Mouse (Mus musculus) cerebellum, adult 2 months (tissue): ENCODE results near the gene Nckap5. TPM values are rescaled to one million over a fixed set of nuclear protein-coding genes. Genes with fewer than 3 reads are reported as not detected.

Experiments used
- DNase-seq, 2 experiments: peaks; one replicate each; pipeline ENCODE4 v3.0.0; 2021
- H3K27ac ChIP-seq: fragments of 200-500 bp; 2 replicates; pipeline ENCODE4 v1.5.1; 2012; ENCODE audit warnings: low read length, control low read depth, inconsistent platforms; ENCODE audit not compliant: insufficient read depth
- H3K27me3 ChIP-seq: fragments of 200-500 bp; 2 replicates; pipeline ENCODE4 v1.6.1; 2012; ENCODE audit warnings: inconsistent platforms, mild to moderate bottlenecking, low read length, moderate library complexity; ENCODE audit not compliant: control insufficient read depth, insufficient read depth
- H3K4me1 ChIP-seq: fragments of 200-500 bp; 2 replicates; pipeline ENCODE4 v1.6.1; 2011; ENCODE audit warnings: low read length; ENCODE audit not compliant: control insufficient read depth, insufficient read depth
- H3K4me3 ChIP-seq: fragments of 200-500 bp; replicated peaks from 2 replicates; pipeline ENCODE3; 2011; ENCODE audit warnings: mild to moderate bottlenecking, low read depth, low read length, control low read depth; ENCODE audit not compliant: insufficient read depth
- CTCF ChIP-seq: fragments of 200-500 bp; IDR thresholded peaks from 2 replicates; pipeline ENCODE4 v1.5.1; 2011; ENCODE audit warnings: low read depth, mild to moderate bottlenecking, control low read depth, low read length, moderate library complexity, borderline replicate concordance; ENCODE audit not compliant: insufficient read depth
- POLR2A ChIP-seq: fragments of 200-500 bp; IDR thresholded peaks from 2 replicates; pipeline ENCODE4 v1.6.1; 2011; ENCODE audit warnings: low read length, control low read depth, borderline replicate concordance; ENCODE audit not compliant: insufficient read depth
- WGBS: fragments of 180-500 bp; shearing (Covaris S2); methylation state at CpG from one replicate; pipeline ENCODE4 v1.1.7; 2018; 5-methylcytosine and 5-hydroxymethylcytosine counted together
- polyA plus RNA-seq: library from polyadenylated mRNA; depleted of rRNA; stranded (reverse); fragments of >200 nt; gene quantifications from 2 replicates; pipeline ENCODE4 v1.2.3, GENCODE M21; 2012

The Nckap5 gene
- polyA plus RNA-seq, 1 experiment: 2.1 TPM

GRCm38 (mm10) chr1:126590911-126591310 is 239.7 kb downstream of the Nckap5 start:
- whole genome bisulfite sequencing: 70% methylated on average over 3 of the region's 3 CpGs
- Histone ChIP-seq H3K27ac (no peak overlapping the region), H3K4me3 (no peak overlapping the region), H3K4me1 (no peaks in the 10 kb centered on the region), H3K27me3 (no peaks in the 10 kb centered on the region)
- no peak for TF ChIP-seq POLR2A
- TF ChIP-seq CTCF: no peak
- no peak for DNase-seq

- Histone ChIP-seq H3K4me1 (no peaks in the 10 kb centered on the region), H3K27ac (no peak overlapping the region), H3K4me3 (no peak overlapping the region), H3K27me3 (no peaks in the 10 kb centered on the region; the same call in 1 of the 2 replicates)
- no peak for DNase-seq
- TF ChIP-seq POLR2A (no peak), CTCF (no peak)
Measured at GRCm38 (mm10) chr1:126578163-126578562, 252.4 kb downstream of the Nckap5 start.

DNA sequence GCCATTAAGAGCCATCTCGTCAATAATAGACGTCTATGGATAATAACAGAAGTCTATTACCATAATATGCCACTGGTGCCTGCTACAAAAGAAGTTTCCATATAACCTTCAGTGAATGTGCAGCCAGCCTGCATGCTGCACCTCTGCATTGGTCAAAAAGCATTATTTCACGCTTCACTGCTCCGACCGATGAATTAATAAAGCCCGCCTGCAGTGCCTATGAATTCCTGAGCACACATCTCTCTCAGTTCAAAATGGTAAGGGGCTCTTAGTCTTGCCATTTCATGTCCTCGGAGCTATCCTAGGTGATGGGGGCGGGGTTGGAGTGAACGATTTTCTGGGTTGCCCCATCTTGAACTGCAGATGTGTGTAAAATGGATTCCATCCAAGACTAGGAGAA is 256.3 kb downstream of the Nckap5 start:
- DNase-seq: no peak
- H3K27ac ChIP-seq: no peak overlapping the region
- 14% methylated on average over 9 of the region's 9 CpGs for WGBS
- no peak for TF ChIP-seq CTCF
- TF ChIP-seq POLR2A: no peak
- no peak overlapping the region for H3K4me3 ChIP-seq
- no peaks in the 10 kb centered on the region; the same call in 1 of the 2 replicates for H3K27me3 ChIP-seq
- no peaks in the 10 kb centered on the region for H3K4me1 ChIP-seq

GRCm38 (mm10) chr1:126573714-126574113 is 256.9 kb downstream of the Nckap5 start:
- Histone ChIP-seq H3K27me3 (no peaks in the 10 kb centered on the region; the same call in 1 of the 2 replicates), H3K4me3 (no peak overlapping the region), H3K27ac (no peak overlapping the region), H3K4me1 (no peaks in the 10 kb centered on the region)
- 10% methylated on average over 3 of the region's 3 CpGs for WGBS
- no peak for TF ChIP-seq POLR2A
- DNase-seq: no peak

DNA sequence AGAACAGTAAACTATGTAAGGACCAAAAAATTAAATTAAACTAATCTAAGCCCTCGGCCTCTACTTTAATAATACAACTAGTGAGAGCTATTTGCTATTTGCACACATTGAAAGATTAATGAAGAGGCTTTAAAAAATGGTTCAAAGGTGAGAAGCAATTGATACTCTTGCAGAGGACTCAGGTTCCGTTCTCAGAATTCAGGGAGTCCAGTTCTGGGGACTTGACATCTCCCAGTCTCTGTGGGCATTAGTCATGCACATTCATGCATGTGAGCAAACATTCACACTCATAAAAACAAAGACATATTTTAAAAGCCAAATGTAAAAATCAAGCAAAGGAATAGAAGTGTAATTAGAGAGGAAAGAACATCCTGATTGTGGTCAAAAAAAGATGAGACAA is 257.5 kb downstream of the Nckap5 start:
- H3K4me3 ChIP-seq: no peak overlapping the region
- no peaks in the 10 kb centered on the region for H3K4me1 ChIP-seq
- TF ChIP-seq POLR2A (no peak), CTCF (no peak)
- H3K27me3 ChIP-seq: no peaks in the 10 kb centered on the region; the same call in 1 of the 2 replicates
- 91% methylated on average over 2 of the region's 2 CpGs for WGBS
- no peak overlapping the region for H3K27ac ChIP-seq
- no peak for DNase-seq

GRCm38 (mm10) chr1:126569611-126570238 is 260.9 kb downstream of the Nckap5 start:
- Histone ChIP-seq H3K4me1 (no peaks in the 10 kb centered on the region), H3K4me3 (no peak overlapping the region), H3K27ac (no peak overlapping the region), H3K27me3 (no peaks in the 10 kb centered on the region)
- no peak for TF ChIP-seq CTCF
- TF ChIP-seq POLR2A: no peak
- no peak for DNase-seq
- WGBS: 89% methylated on average over 6 of the region's 6 CpGs

DNA sequence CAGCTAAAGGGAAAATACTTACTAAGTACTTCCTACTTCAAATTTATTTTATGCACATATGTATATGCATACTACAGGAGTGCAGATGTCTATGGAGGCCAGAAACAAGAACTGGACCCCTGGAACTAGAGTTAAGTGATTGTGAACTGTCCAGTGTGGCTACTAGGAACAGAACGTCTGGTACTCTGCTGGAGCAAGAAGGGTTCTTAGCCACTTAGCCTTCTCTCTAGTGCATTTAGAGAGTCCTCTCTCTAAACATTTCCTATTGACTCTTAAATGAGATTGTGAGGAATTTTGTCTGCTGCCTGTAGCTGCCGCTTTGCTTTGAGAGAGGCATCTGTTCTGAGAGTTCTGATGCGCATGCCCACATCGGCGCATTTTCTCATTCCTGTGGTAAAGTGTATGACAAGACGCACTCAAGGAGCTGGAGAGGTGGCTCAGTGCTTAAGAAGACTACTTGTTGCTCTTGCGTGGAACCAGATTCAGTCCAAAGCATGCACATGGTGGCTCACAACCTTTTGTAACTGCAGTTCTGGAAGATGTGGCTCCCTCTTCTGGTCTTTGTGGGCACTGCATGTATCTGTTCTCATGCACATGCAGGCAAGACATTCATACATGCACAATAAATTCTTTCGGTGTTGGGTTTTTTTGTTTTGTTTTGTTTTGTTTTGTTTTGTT is 261.9 kb downstream of the Nckap5 start:
- WGBS: 92% methylated on average over 8 of the region's 8 CpGs

DNA sequence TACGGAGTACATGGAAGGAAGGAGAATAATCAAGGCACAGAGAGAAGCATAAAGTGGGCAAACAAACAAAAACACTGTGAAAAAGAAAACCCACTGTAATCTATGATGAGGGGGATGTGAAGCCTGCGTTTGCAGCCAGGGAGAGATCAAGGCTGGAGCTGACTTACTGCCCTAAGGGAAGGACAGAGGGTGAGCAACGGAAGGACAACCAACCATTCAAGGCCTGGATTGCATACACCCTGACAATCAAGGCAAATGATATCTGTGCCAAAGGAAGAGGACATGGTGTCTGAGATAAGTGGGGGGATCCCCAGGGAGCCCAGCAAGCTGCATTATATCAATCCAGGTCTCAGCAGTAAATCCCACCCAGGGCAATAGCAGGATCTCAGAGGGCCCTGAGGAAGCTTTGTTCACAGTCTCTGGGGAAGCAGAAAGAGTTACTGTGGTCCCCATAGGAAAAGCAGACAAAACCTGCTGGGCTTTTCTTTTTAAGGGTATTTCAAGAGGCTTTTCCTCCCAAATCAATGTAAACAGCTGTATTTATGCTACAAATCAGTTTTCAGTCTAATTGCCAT is 265.4 kb downstream of the Nckap5 start:
- WGBS: 76% methylated on average over 3 of the region's 3 CpGs

More for the DNA sequence above, 261.9 kb downstream of the Nckap5 start:
- TF ChIP-seq CTCF: peak; percentile 31; the same call in 1 of the 2 replicates
- no peak for TF ChIP-seq POLR2A
- DNase-seq: peak in 1 of 2 experiments; percentile 4
- H3K4me3 ChIP-seq: no peak overlapping the region
- H3K27ac ChIP-seq: no peak overlapping the region
- H3K27me3 ChIP-seq: no peaks in the 10 kb centered on the region
- H3K4me1 ChIP-seq: no peaks in the 10 kb centered on the region

DNA sequence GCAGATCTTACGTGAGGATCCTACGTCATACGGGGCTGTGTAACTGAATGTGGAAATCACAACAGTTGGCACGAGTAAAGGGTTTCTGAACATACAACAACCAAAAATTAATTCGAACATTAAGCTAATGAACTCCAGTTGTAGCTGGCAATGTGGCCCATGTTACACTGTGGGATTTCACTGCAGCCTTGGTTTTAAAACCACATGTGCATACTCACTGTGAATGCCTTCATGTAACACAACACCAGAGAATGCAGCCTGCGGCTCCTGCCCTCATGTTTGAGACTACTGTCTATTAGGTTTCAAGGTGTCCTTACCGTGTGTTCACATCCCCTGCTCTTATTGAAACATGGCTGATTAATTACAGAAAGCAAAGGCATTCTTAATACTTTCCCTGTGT is 269.7 kb downstream of the Nckap5 start:
- H3K27ac ChIP-seq: no peak overlapping the region
- H3K27me3 ChIP-seq: no peaks in the 10 kb centered on the region
- no peak for TF ChIP-seq CTCF
- no peak for TF ChIP-seq POLR2A
- H3K4me1 ChIP-seq: no peaks in the 10 kb centered on the region
- 84% methylated on average over 7 of the region's 7 CpGs for WGBS
- no peak overlapping the region for H3K4me3 ChIP-seq
- no peak for DNase-seq

More for the DNA sequence above, 265.4 kb downstream of the Nckap5 start:
- Histone ChIP-seq H3K4me3 (no peak overlapping the region), H3K27ac (no peak overlapping the region), H3K4me1 (no peaks in the 10 kb centered on the region), H3K27me3 (no peaks in the 10 kb centered on the region)
- TF ChIP-seq CTCF (no peak), POLR2A (no peak)
- DNase-seq: no peak
